Mouse (Mus musculus) testis, adult 2 months (tissue): ENCODE data around the gene Comt. TPM values are rescaled to one million over a fixed set of nuclear protein-coding genes. Genes with fewer than 3 reads are reported as not detected.

ENCODE experiments used
- H3K27ac ChIP-seq: fragments of 200-500 bp; 2 replicates; pipeline ENCODE4 v1.5.1; 2012; ENCODE audit warnings: low read depth, low read length; ENCODE audit not compliant: control insufficient read depth, insufficient read depth
- H3K27me3 ChIP-seq: fragments of 200-500 bp; 2 replicates; pipeline ENCODE4 v1.6.1; 2012; ENCODE audit warnings: mild to moderate bottlenecking, low read length, moderate library complexity; ENCODE audit not compliant: control insufficient read depth, insufficient read depth
- H3K36me3 ChIP-seq: fragments of 200-500 bp; 2 replicates; pipeline ENCODE4 v1.6.1; 2012; ENCODE audit warnings: mild to moderate bottlenecking, low read length; ENCODE audit not compliant: control insufficient read depth, insufficient read depth
- H3K4me1 ChIP-seq: fragments of 200-500 bp; 2 replicates; pipeline ENCODE4 v1.6.1; 2012; ENCODE audit warnings: low read length; ENCODE audit not compliant: control insufficient read depth, insufficient read depth
- H3K4me3 ChIP-seq: fragments of 200-500 bp; 2 replicates; pipeline ENCODE4 v1.5.1; 2012; ENCODE audit warnings: low read depth, mild to moderate bottlenecking, low read length, moderate library complexity, mixed read lengths; ENCODE audit not compliant: control insufficient read depth
- CTCF ChIP-seq: fragments of 200-500 bp; IDR thresholded peaks from 2 replicates; pipeline ENCODE4 v1.5.1; 2012; ENCODE audit warnings: low read depth, mild to moderate bottlenecking, inconsistent platforms, low read length, moderate library complexity; ENCODE audit not compliant: control insufficient read depth, insufficient read depth, insufficient replicate concordance
- POLR2A ChIP-seq: fragments of 200-500 bp; IDR thresholded peaks from 2 replicates; pipeline ENCODE4 v1.6.1; 2012; ENCODE audit warnings: low read depth, mild to moderate bottlenecking, inconsistent platforms, low read length, moderate library complexity; ENCODE audit not compliant: control insufficient read depth
- polyA plus RNA-seq: library from polyadenylated mRNA; depleted of rRNA; stranded (reverse); fragments of >200 nt; gene quantifications from 2 replicates; pipeline ENCODE4 v1.2.3, GENCODE M21; 2012

Comt gene
- polyA plus RNA-seq, 1 experiment, result 12.2 TPM

DNA sequence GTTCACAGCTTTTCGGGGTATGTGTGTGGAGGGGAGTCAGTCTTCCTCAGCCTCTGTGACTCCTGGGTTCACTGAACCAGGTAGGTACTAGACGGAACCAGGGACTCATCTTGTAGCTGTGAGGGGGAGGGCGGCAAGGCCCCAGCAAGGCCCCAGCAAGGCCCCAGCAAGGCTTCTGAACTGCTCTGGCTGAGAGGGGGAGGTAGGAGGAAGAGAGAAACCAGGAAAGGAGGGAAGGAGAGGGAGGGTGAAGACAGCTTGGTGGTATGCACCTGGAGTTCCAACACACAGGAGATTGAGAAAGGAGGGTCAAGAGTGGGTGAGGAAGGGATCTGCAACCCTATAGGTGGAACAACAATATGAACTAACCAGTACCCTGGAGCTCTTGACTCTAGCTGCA lies 9.8 kb downstream of the Comt start:
- Histone ChIP-seq H3K4me1 (no peaks in the 10 kb centered on the region), H3K27ac (peak overlapping the region; percentile 64), H3K27me3 (no peaks in the 10 kb centered on the region), H3K36me3 (no peaks in the 10 kb centered on the region), H3K4me3 (no peak overlapping the region)
- TF ChIP-seq CTCF (no peak), POLR2A (no peak)

GRCm38 (mm10) chr16:18416094-18416761 lies 10.4 kb downstream of the Comt start:
- Histone ChIP-seq H3K4me1 (peaks cover 3% of the 10 kb centered on the region), H3K4me3 (no peak overlapping the region), H3K27me3 (no peaks in the 10 kb centered on the region), H3K27ac (peak overlapping the region; percentile 64), H3K36me3 (no peaks in the 10 kb centered on the region)
- TF ChIP-seq POLR2A (no peak), CTCF (no peak)

- TF ChIP-seq CTCF (no peak), POLR2A (no peak)
- Histone ChIP-seq H3K36me3 (no peaks in the 10 kb centered on the region), H3K27me3 (no peaks in the 10 kb centered on the region), H3K27ac (no peak overlapping the region), H3K4me3 (no peak overlapping the region), H3K4me1 (peaks cover 3% of the 10 kb centered on the region)
Observed at GRCm38 (mm10) chr16:18413032-18413816, 13.4 kb downstream of the Comt start.

- Histone ChIP-seq H3K4me1 (peaks cover 3% of the 10 kb centered on the region), H3K4me3 (no peak overlapping the region), H3K27me3 (no peaks in the 10 kb centered on the region), H3K27ac (no peak overlapping the region), H3K36me3 (no peaks in the 10 kb centered on the region)
- TF ChIP-seq POLR2A, result no peak
- no peak for TF ChIP-seq CTCF
Observed at GRCm38 (mm10) chr16:18411802-18412476, 14.7 kb downstream of the Comt start.

DNA sequence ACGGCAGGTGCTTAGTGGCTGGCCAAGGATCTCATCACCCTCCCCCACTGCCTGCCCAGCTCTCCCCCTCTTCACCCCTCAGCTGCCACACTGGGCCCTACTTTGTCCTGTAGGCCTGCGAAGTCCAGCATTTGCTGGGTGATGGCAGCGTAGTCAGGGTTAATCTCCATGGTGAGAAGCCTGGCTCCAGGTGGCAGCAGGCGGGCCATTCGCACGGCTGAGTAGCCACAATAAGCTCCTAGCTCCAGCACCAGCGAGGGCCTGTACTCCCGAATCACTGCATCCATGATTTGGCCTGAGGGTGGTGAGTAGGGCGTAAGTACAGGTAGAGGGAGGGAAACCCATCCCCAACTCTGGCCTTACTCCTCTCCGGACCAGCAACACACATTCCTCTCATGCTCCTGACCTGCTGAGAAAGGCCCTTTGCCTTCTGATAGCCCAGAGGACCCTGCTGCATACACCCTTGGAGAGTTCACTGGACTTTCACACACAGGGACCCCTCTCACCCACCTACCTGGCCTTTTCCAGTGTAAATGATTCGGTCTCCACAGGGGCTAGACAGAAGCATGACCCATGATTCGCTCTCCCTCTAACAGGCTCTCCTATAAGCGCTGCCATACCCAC lies 15.5 kb downstream of the Comt start:
- TF ChIP-seq POLR2A, result no peak
- TF ChIP-seq CTCF, result no peak
- Histone ChIP-seq H3K4me3 (no peak overlapping the region), H3K36me3 (no peaks in the 10 kb centered on the region), H3K4me1 (peaks cover 3% of the 10 kb centered on the region), H3K27me3 (no peaks in the 10 kb centered on the region), H3K27ac (no peak overlapping the region)

GRCm38 (mm10) chr16:18410418-18410817 lies 16.2 kb downstream of the Comt start:
- H3K27ac ChIP-seq, result no peak overlapping the region
- peaks cover 3% of the 10 kb centered on the region for H3K4me1 ChIP-seq
- no peak overlapping the region for H3K4me3 ChIP-seq
- no peaks in the 10 kb centered on the region for H3K27me3 ChIP-seq
- H3K36me3 ChIP-seq, result no peaks in the 10 kb centered on the region
- TF ChIP-seq POLR2A, result no peak

DNA sequence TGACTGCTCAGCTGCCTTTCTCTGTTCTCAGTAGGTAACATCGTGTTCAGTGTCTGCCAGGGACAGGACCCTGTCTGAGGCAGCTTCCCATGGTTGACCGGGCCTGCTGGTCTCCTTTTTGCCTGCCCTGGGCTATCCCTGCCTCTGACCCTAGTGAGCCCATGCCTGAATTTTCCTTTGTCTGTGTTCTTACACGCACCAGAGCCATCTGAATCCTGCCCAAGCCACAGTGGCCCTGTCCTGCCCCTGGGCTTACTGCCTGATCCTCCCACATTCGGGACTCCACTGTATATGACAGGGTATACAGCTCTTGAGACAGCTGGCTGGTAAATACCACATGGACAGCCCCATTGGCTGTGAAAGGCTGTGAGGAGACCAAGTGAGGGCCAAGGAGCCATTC lies 16.9 kb downstream of the Comt start:
- Histone ChIP-seq H3K4me1 (peaks cover 3% of the 10 kb centered on the region), H3K4me3 (no peak overlapping the region), H3K36me3 (no peaks in the 10 kb centered on the region), H3K27ac (no peak overlapping the region), H3K27me3 (no peaks in the 10 kb centered on the region)
- TF ChIP-seq CTCF (no peak), POLR2A (no peak)
